Mouse (Mus musculus) CH12.LX (cell line): ENCODE results near the gene Ndrg2. TPM values are rescaled to one million over a fixed set of nuclear protein-coding genes. Genes with fewer than 3 reads are reported as not detected.

Experiments used
- DNase-seq: peaks from one replicate; pipeline ENCODE4 v3.0.0-alpha.2; 2013; ENCODE audit errors: extremely low read depth
- H3K27ac ChIP-seq: 2 replicates; pipeline ENCODE4 v1.5.1; 2012; ENCODE audit warnings: low read depth, mild to moderate bottlenecking, control low read depth, moderate library complexity; ENCODE audit not compliant: insufficient read depth
- H3K27me3 ChIP-seq: replicated peaks from 2 replicates; pipeline ENCODE3; 2012; ENCODE audit warnings: inconsistent platforms
- H3K36me3 ChIP-seq, 2 experiments: replicated peaks in 1 of 2; 2 replicates each; pipeline versions ENCODE3 to v1.6.1; 2012; ENCODE audit warnings: inconsistent platforms in 1 of 2, low read length in 1 of 2, mild to moderate bottlenecking in 1 of 2, mixed read lengths in 1 of 2, moderate library complexity in 1 of 2; ENCODE audit not compliant: control insufficient read depth in 1 of 2, insufficient read depth in 1 of 2
- H3K4me1 ChIP-seq, 2 experiments: 2 replicates each; pipeline ENCODE4 v1.6.1; 2012; ENCODE audit warnings: inconsistent platforms in 1 of 2, moderate library complexity in 1 of 2; ENCODE audit not compliant: insufficient read depth in 2 of 2, control insufficient read depth in 1 of 2
- H3K4me2 ChIP-seq: 2 replicates; pipeline ENCODE4 v1.6.1; 2012; ENCODE audit warnings: low read depth, mild to moderate bottlenecking, control low read depth; ENCODE audit not compliant: poor library complexity, insufficient read depth, severe bottlenecking
- H3K4me3 ChIP-seq, 3 experiments: fragments of 150-350 bp in 1 of 3; sonication (generic) in 1 of 3; replicated peaks in 1 of 3; 2 replicates each; pipeline versions ENCODE3 to v1.5.1; 2011 to 2012; ENCODE audit warnings: low read depth in 2 of 3, low read length in 2 of 3, mild to moderate bottlenecking in 2 of 3, moderate library complexity in 2 of 3, control low read depth in 1 of 3, improper control_type of control experiment in 1 of 3, inconsistent platforms in 1 of 3, mixed read lengths in 1 of 3; ENCODE audit not compliant: poor library complexity in 1 of 3
- H3K79me2 ChIP-seq: replicated peaks from 2 replicates; pipeline ENCODE4 v1.6.1; 2012; ENCODE audit warnings: mild to moderate bottlenecking, moderate library complexity; ENCODE audit not compliant: control insufficient read depth, poor library complexity, insufficient read depth, severe bottlenecking; ENCODE audit errors: extremely low read depth
- H3K9ac ChIP-seq: 2 replicates; pipeline ENCODE4 v1.6.1; 2012; ENCODE audit warnings: low read depth, mild to moderate bottlenecking, control low read depth, moderate library complexity; ENCODE audit not compliant: insufficient read depth
- H3K9me3 ChIP-seq: replicated peaks from 2 replicates; pipeline ENCODE3; 2012; ENCODE audit warnings: low read length, inconsistent platforms, mixed read lengths
- BHLHE40 ChIP-seq: IDR thresholded peaks from 2 replicates; pipeline ENCODE4 v1.6.1; 2011; ENCODE audit warnings: mild to moderate bottlenecking, low read depth, low read length, improper control_type of control experiment
- CHD1 ChIP-seq: IDR thresholded peaks from 2 replicates; pipeline ENCODE4 v1.6.1; 2012; ENCODE audit warnings: low read depth, low read length, improper control_type of control experiment, inconsistent platforms
- CTCF ChIP-seq, 2 experiments: IDR thresholded peaks in 1 of 2; conservative IDR thresholded peaks in 1 of 2; 2 replicates each; pipeline ENCODE4 v1.5.1; 2011 to 2012; ENCODE audit warnings: low read depth in 2 of 2, low read length in 2 of 2, improper control_type of control experiment in 1 of 2, inconsistent platforms in 1 of 2, mild to moderate bottlenecking in 1 of 2, moderate library complexity in 1 of 2
- E2F4 ChIP-seq: IDR thresholded peaks from 2 replicates; pipeline ENCODE4 v1.6.1; 2011; ENCODE audit warnings: low read depth, low read length, improper control_type of control experiment; ENCODE audit not compliant: insufficient replicate concordance
- ELF1 ChIP-seq: IDR thresholded peaks from 2 replicates; pipeline ENCODE4 v1.6.1; 2014; ENCODE audit warnings: low read depth, mild to moderate bottlenecking, inconsistent platforms, low read length, improper control_type of control experiment
- EP300 ChIP-seq: IDR thresholded peaks from 2 replicates; pipeline ENCODE4 v1.6.1; 2011; ENCODE audit warnings: low read length, improper control_type of control experiment
- ETS1 ChIP-seq: conservative IDR thresholded peaks from 2 replicates; pipeline ENCODE4 v1.6.1; 2012; ENCODE audit warnings: low read depth, mild to moderate bottlenecking, inconsistent platforms, low read length, improper control_type of control experiment, moderate library complexity
- GABPA ChIP-seq: IDR thresholded peaks from 2 replicates; pipeline ENCODE4 v1.6.1; 2012; ENCODE audit warnings: low read depth, low read length, improper control_type of control experiment, inconsistent platforms; ENCODE audit not compliant: insufficient replicate concordance
- HCFC1 ChIP-seq: IDR thresholded peaks from 2 replicates; pipeline ENCODE4 v1.6.1; 2012; ENCODE audit warnings: low read depth, mild to moderate bottlenecking, inconsistent platforms, low read length, improper control_type of control experiment
- JUN ChIP-seq: IDR thresholded peaks from 2 replicates; pipeline ENCODE4 v1.6.1; 2011; ENCODE audit warnings: low read depth, mild to moderate bottlenecking, low read length, improper control_type of control experiment, moderate library complexity; ENCODE audit not compliant: insufficient read depth
- MAFK ChIP-seq: IDR thresholded peaks from 2 replicates; pipeline ENCODE4 v1.6.1; 2011; ENCODE audit warnings: low read length, improper control_type of control experiment; ENCODE audit not compliant: insufficient replicate concordance
- MAX ChIP-seq: IDR thresholded peaks from 2 replicates; pipeline ENCODE4 v1.6.1; 2011; ENCODE audit warnings: low read length, improper control_type of control experiment
- MEF2A ChIP-seq: IDR thresholded peaks from 2 replicates; pipeline ENCODE4 v1.6.1; 2014; ENCODE audit warnings: low read depth, mild to moderate bottlenecking, inconsistent platforms, low read length, improper control_type of control experiment, borderline replicate concordance
- POLR2AphosphoS2 ChIP-seq: IDR thresholded peaks from 2 replicates; pipeline ENCODE4 v1.6.1; 2011; ENCODE audit warnings: low read depth, low read length, improper control_type of control experiment
- RAD21 ChIP-seq: IDR thresholded peaks from 2 replicates; pipeline ENCODE4 v1.6.1; 2011; ENCODE audit warnings: low read depth, mild to moderate bottlenecking, low read length, improper control_type of control experiment, moderate library complexity
- RCOR1 ChIP-seq: conservative IDR thresholded peaks from 2 replicates; pipeline ENCODE4 v1.6.1; 2012; ENCODE audit warnings: low read depth, mild to moderate bottlenecking, inconsistent platforms, low read length, improper control_type of control experiment
- TBP ChIP-seq: conservative IDR thresholded peaks from 2 replicates; pipeline ENCODE4 v1.6.1; 2011; ENCODE audit warnings: low read depth, low read length, improper control_type of control experiment
- TCF12 ChIP-seq: IDR thresholded peaks from 2 replicates; pipeline ENCODE4 v1.6.1; 2014; ENCODE audit warnings: low read depth, mild to moderate bottlenecking, inconsistent platforms, low read length, improper control_type of control experiment
- USF1 ChIP-seq: IDR thresholded peaks from 2 replicates; pipeline ENCODE4 v1.6.1; 2014; ENCODE audit warnings: low read depth, mild to moderate bottlenecking, inconsistent platforms, low read length, improper control_type of control experiment
- ZC3H11A ChIP-seq: IDR thresholded peaks from 2 replicates; pipeline ENCODE4 v1.6.1; 2012; ENCODE audit warnings: low read depth, mild to moderate bottlenecking, inconsistent platforms, low read length, improper control_type of control experiment
- ZNF384 ChIP-seq: IDR thresholded peaks from 2 replicates; pipeline ENCODE4 v1.6.1; 2012; ENCODE audit warnings: low read depth, low read length, improper control_type of control experiment, inconsistent platforms
- dilution Hi-C: fragments of 300-500 bp; cut with MboI; formaldehyde crosslinking; loops from 2 replicates; pipeline ENCODE4 v1.14.3; 2020; ENCODE audit warnings: low sequenced_read_pairs; ENCODE audit not compliant: extremely low pct_unique_long_range_greater_than_20kb, extremely low pct_ligation_motif_present
- in situ Hi-C: fragments of 300-500 bp; cut with MboI; formaldehyde crosslinking; loops from 3 replicates; pipeline ENCODE4 v1.14.3; 2019; ENCODE audit warnings: low sequenced_read_pairs, low pct_ligation_motif_present, low pct_unique_long_range_greater_than_20kb, mixed read lengths
- polyA plus RNA-seq: library from polyadenylated mRNA; unstranded; fragments of >175 nt; gene quantifications from 2 replicates; pipeline ENCODE4 v1.2.1, GENCODE M21; 2012; ENCODE audit warnings: low read depth; ENCODE audit not compliant: insufficient read length
- total RNA-seq, 2 experiments: library from RNA; depleted of rRNA; stranded (reverse); fragments of 300-350 nt in 1 of 2; fragments of >200 nt in 1 of 2; gene quantifications; 2 replicates each; pipeline ENCODE4 v1.2.3; 2012 to 2014

Ndrg2 gene
- total and polyA plus RNA-seq, 3 experiments = 0.50 to 1.1 (median 1.0) TPM

DNA sequence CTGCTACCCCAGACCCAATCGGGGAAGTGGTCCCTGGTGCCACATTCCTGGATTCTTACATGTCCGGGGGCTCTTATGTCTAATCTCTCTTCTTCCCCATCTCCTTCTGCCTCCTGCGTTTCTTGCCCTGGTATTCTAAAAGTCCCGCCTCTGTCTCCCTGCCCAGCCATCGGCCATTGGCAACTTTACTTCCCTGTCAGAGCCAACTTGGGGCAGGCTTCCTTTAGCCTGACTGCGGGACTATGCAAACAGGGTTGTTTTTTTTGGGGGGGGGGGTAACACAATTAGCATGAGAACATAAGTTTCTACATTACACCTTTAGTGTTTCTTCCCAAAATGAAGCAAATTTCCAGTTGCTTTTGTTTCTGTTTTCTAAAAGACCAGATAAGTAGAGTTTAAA is 29.4 kb upstream of the Ndrg2 start:
- Histone ChIP-seq H3K79me2 (no peaks in the 10 kb centered on the region), H3K4me3 (no peak overlapping the region), H3K9me3 (peaks cover 3% of the 10 kb centered on the region), H3K27ac (no peak overlapping the region), H3K9ac (no peak overlapping the region), H3K4me2 (peak overlapping the region; percentile 23), H3K36me3 (no peaks in the 10 kb centered on the region), H3K4me1 (peaks cover 2 to 8% of the 10 kb centered on the region in 2 experiments; a peak in 2 of 4 replicates), H3K27me3 (no peaks in the 10 kb centered on the region)
- DNase-seq = no peak
- no peak for TF ChIP-seq MAFK
- no peak for TF ChIP-seq JUN
- TF ChIP-seq MAX = no peak
- TF ChIP-seq CHD1 = no peak
- TF ChIP-seq MEF2A = no peak
- no peak for TF ChIP-seq BHLHE40
- TF ChIP-seq GABPA = no peak
- TF ChIP-seq ETS1 = no peak
- TF ChIP-seq EP300 = no peak
- TF ChIP-seq TCF12 = no peak
- no peak for TF ChIP-seq HCFC1
- in situ Hi-C loops (no loop called here), dilution Hi-C loops (no loop called here)

DNA sequence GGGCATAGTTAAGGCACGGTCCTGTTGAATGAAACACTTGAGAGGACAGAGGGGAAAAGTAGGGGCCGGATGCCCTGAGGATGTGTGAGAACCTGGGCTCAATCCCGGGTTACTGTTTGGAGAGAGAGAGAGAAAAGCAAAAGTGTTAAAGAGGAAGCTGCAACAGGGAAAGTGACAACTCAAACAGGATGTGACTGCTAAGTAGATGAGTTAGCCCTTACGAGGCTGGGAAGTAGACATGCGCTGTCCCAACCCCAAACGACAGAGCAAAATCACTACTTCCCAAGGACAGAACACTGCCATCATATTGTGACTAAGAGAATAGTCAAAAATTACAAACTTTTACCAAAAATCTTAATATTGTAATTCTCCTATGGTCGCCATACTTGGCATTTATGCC is 28.3 kb upstream of the Ndrg2 start:
- H3K4me2 ChIP-seq = peak overlapping the region; percentile 23
- no peak for DNase-seq
- no peak overlapping the region for H3K9ac ChIP-seq

DNA sequence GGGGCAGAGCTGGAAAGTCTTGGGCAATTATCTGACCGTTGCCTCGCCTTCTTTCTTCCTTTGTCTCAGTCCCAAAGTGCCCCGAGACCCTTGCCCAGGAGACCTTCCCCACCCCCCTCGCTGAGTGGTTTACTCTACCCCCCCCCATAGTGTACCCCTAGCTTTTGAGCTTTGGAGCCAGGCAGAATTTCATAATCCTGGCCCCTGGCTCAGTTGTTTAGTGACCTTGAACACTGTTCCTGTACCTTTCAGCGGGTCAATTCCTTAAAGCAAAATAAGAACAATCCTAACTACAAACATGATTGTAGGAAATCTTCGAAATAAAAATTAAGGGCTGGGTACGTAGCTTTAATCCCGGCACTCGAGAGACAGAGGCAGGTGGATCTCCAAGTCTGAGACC is 27.6 kb upstream of the Ndrg2 start:
- peaks cover 2 to 15% of the 10 kb centered on the region in 2 experiments; a peak in 2 of 4 replicates for H3K4me1 ChIP-seq
- TF ChIP-seq E2F4 (no peak), EP300 (no peak), RAD21 (no peak), MEF2A (no peak), MAX (no peak), CTCF (conservative IDR thresholded peaks at IDR 0.05 in 1 of 2, IDR thresholded peaks at IDR 0.05 in 1 of 2; ENCODE audit: low read depth in 2 of 2, low read length in 2 of 2) (no peak), ELF1 (no peak)
- no peak overlapping the region for H3K27ac ChIP-seq
- H3K79me2 ChIP-seq = no peaks in the 10 kb centered on the region
- peak overlapping the region; percentile 2; the same call in 1 of the 2 replicates for H3K4me2 ChIP-seq
- no peak for DNase-seq
- no peaks in the 10 kb centered on the region for H3K36me3 ChIP-seq
- no peak overlapping the region for H3K4me3 ChIP-seq
- no peaks in the 10 kb centered on the region for H3K27me3 ChIP-seq
- H3K9ac ChIP-seq = no peak overlapping the region
- dilution Hi-C loops = no loop called here
- H3K9me3 ChIP-seq = peaks cover 9% of the 10 kb centered on the region
- in situ Hi-C loops = no loop called here

More for the DNA sequence above, 28.3 kb upstream of the Ndrg2 start:
- Histone ChIP-seq H3K27me3 (no peaks in the 10 kb centered on the region), H3K27ac (no peak overlapping the region), H3K36me3 (no peaks in the 10 kb centered on the region), H3K4me3 (no peak overlapping the region), H3K9me3 (peaks cover 8% of the 10 kb centered on the region), H3K79me2 (no peaks in the 10 kb centered on the region), H3K4me1 (peaks cover 2 to 12% of the 10 kb centered on the region in 2 experiments; a peak in 2 of 4 replicates)
- TF ChIP-seq MAX = no peak
- no peak for TF ChIP-seq POLR2AphosphoS2
- TF ChIP-seq ZC3H11A = no peak
- no peak for TF ChIP-seq USF1
- no peak for TF ChIP-seq ZNF384
- no peak for TF ChIP-seq RAD21
- no peak for TF ChIP-seq RCOR1
- no peak for TF ChIP-seq TBP
- no peak for TF ChIP-seq JUN
- no peak for TF ChIP-seq E2F4
- dilution Hi-C loops (no loop called here), in situ Hi-C loops (no loop called here)
